In the genomic region with DNA sequence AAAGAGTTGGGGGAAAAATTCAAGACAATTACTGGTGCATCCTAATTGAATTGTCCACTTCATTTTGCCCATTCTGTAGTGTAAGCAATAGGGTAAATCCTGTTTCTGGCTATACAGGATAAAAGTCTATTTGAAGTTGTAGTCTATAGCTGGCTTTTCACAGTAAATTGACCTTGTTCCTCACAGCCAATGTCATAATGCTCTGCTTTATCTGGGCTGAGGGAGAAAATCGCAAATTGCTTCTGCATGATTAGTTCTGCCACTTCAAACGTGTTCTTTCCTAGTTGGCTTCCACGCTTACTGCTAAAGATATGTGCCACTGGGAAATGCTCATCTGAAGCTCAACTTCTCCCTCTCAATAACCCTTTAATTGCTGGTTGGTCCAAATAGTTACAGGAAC, we compare ENCODE assay signal across 26 mouse cellular contexts.
A peak's percentile ranks its signal among the peaks of the same experiment; 100 is the strongest.
DNase-seq lines count a peak whose midpoint lies in the region; ATAC-seq and TF ChIP-seq lines count a peak whose summit lies in the region.
"Had no signal": no experiment of that assay in that cellular context is flagged by ENCODE, and none has a peak within 500 bp of the region (broad histone marks: within the 10 kb centered on the region; RNA-seq: fewer than 3 reads in every experiment).

No protein-coding gene starts in this region.

- H3K27me3 ChIP-seq in forebrain, embryonic 11.5 days (ENCODE audit: control insufficient read depth, insufficient read depth, low read length), result peaks cover 5% of the 10 kb centered on the region; the same call in 1 of the 2 replicates
- peaks cover 80% of the 10 kb centered on the region for H3K27me3 ChIP-seq in forebrain, embryonic 10.5 days (ENCODE audit: poor library complexity, severe bottlenecking)
- H3K27me3 ChIP-seq in midbrain, postnatal 0 days (ENCODE audit: insufficient read depth, low read length), result 0 out of 2 replicates have a peak, but pooled peaks cover 4% of the 10 kb centered on the region
- H3K27me3 ChIP-seq: intestine, embryonic 15.5 days; limb, embryonic 15.5 days; liver, embryonic 13.5 days had no signal

- no peak overlapping the region for H3K9ac ChIP-seq in forebrain, embryonic 11.5 days (ENCODE audit: low read length)
- H3K9ac ChIP-seq in midbrain, postnatal 0 days (replicated peaks; ENCODE audit: low read length, poor library complexity, severe bottlenecking), result no peak overlapping the region
- H3K9ac ChIP-seq: forebrain, postnatal 0 days; intestine, embryonic 15.5 days; limb, embryonic 15.5 days; liver, embryonic 13.5 days had no signal

- no peak for DNase-seq in forebrain, embryonic 11.5 days (ENCODE audit: low spot score)
- DNase-seq in forebrain, embryonic 10.5 days (ENCODE audit: extremely low spot score, low spot score), result no peak
- peak; percentile 2 for DNase-seq in brain, adult 2 months (ENCODE audit: low read depth, low spot score)
- peak; percentile 19 for DNase-seq in embryo, embryonic 11 days
- peak; percentile 12 for DNase-seq in midbrain, postnatal 0 days (ENCODE audit: low spot score)
- no peak for DNase-seq in layer of hippocampus, postnatal 25 days (ENCODE audit: extremely low spot score in 1 of 2, low spot score in 1 of 2)
- DNase-seq in Muller cell, postnatal 12 days (ENCODE audit: inconsistent ontology term), result no peak
- DNase-seq: adrenal gland, postnatal 14 days; cerebellum, adult 18-20 months; cerebellum, postnatal 10 days; forebrain, postnatal 0 days; heart, adult 2 months; heart, postnatal 14 days; kidney, adult 8-10 months; liver, embryonic 13.5 days; lung, adult 18-20 months; right cerebral cortex, postnatal 14 days; thymus, postnatal 4 days had no signal

- ATAC-seq in forebrain, embryonic 11.5 days (replicated peaks; ENCODE audit: low FRiP score), result peak; percentile 60
- ATAC-seq in midbrain, postnatal 0 days (ENCODE audit: low FRiP score), result 0 out of 2 replicates have a peak, but pooled peaks have one; percentile 31
- ATAC-seq: forebrain, postnatal 0 days; hindbrain, embryonic 16.5 days; intestine, embryonic 15.5 days; lung, postnatal 0 days had no signal

- H3K27ac ChIP-seq in forebrain, embryonic 11.5 days (ENCODE audit: low read depth, low read length), result no peak overlapping the region
- no peak overlapping the region for H3K27ac ChIP-seq in forebrain, embryonic 10.5 days
- H3K27ac ChIP-seq in midbrain, postnatal 0 days (ENCODE audit: low read depth, low read length), result no peak overlapping the region
- H3K27ac ChIP-seq: heart, adult 2 months; hindbrain, embryonic 10.5 days; intestine, embryonic 15.5 days; kidney, postnatal 0 days; limb, embryonic 10.5 days; limb, embryonic 15.5 days; liver, embryonic 13.5 days; macrophage had no signal

- no peaks in the 10 kb centered on the region for H3K9me3 ChIP-seq in forebrain, embryonic 11.5 days (ENCODE audit: control insufficient read depth, low read length)
- H3K9me3 ChIP-seq in forebrain, embryonic 10.5 days, result no peaks in the 10 kb centered on the region
- no peaks in the 10 kb centered on the region for H3K9me3 ChIP-seq in midbrain, postnatal 0 days (ENCODE audit: low read length)
- H3K9me3 ChIP-seq: hindbrain, embryonic 10.5 days; intestine, embryonic 15.5 days; limb, embryonic 10.5 days; limb, embryonic 15.5 days; liver, embryonic 13.5 days had no signal

- no peak for TF ChIP-seq CTCF in midbrain, postnatal 0 days (IDR thresholded peaks at IDR 0.05)

- no peaks in the 10 kb centered on the region for H3K4me1 ChIP-seq in forebrain, embryonic 11.5 days (replicated peaks; ENCODE audit: control insufficient read depth, insufficient read depth, low read length)
- peaks cover 18% of the 10 kb centered on the region for H3K4me1 ChIP-seq in forebrain, embryonic 10.5 days
- H3K4me1 ChIP-seq in midbrain, postnatal 0 days (ENCODE audit: insufficient read depth, low read length), result no peaks in the 10 kb centered on the region
- H3K4me1 ChIP-seq: intestine, embryonic 15.5 days; limb, embryonic 10.5 days; limb, embryonic 15.5 days; liver, embryonic 13.5 days had no signal

- WGBS in forebrain, embryonic 11.5 days, result 8% methylated on average over 3 of the region's 3 CpGs
- 14% methylated on average over 3 of the region's 3 CpGs for WGBS in forebrain, embryonic 10.5 days
- WGBS in midbrain, postnatal 0 days, result 7% methylated on average over 3 of the region's 3 CpGs

- H3K4me2 ChIP-seq in forebrain, embryonic 11.5 days (ENCODE audit: low read depth, low read length, severe bottlenecking), result no peak overlapping the region
- H3K4me2 ChIP-seq in midbrain, postnatal 0 days (ENCODE audit: low read depth, low read length, poor library complexity, severe bottlenecking), result no peak overlapping the region
- H3K4me2 ChIP-seq: intestine, embryonic 15.5 days; limb, embryonic 15.5 days; liver, embryonic 13.5 days had no signal

- no peak overlapping the region for H3K4me3 ChIP-seq in forebrain, embryonic 11.5 days (ENCODE audit: low read depth, low read length)
- no peak overlapping the region for H3K4me3 ChIP-seq in forebrain, embryonic 10.5 days
- no peak overlapping the region for H3K4me3 ChIP-seq in midbrain, postnatal 0 days (ENCODE audit: low read depth, low read length)
- H3K4me3 ChIP-seq: heart, adult 2 months; hindbrain, embryonic 10.5 days; intestine, embryonic 15.5 days; limb, embryonic 10.5 days; limb, embryonic 15.5 days; liver, embryonic 13.5 days had no signal

- no peaks in the 10 kb centered on the region for H3K36me3 ChIP-seq in forebrain, embryonic 11.5 days (ENCODE audit: control insufficient read depth, insufficient read depth, low read length)
- no peaks in the 10 kb centered on the region for H3K36me3 ChIP-seq in forebrain, embryonic 10.5 days (replicated peaks)
- H3K36me3 ChIP-seq in midbrain, postnatal 0 days (ENCODE audit: insufficient read depth, low read length), result no peaks in the 10 kb centered on the region
- H3K36me3 ChIP-seq: hindbrain, embryonic 10.5 days; intestine, embryonic 15.5 days; limb, embryonic 10.5 days; limb, embryonic 15.5 days; liver, embryonic 13.5 days had no signal

Comparison
In these comparisons a context has a peak if more than half of its experiments do, and no peak if none do; other contexts are left out.
1. DNase-seq: peak in brain, adult 2 months (single experiment), embryo, embryonic 11 days (single experiment) and midbrain, postnatal 0 days (single experiment); none in forebrain, embryonic 11.5 days (single experiment), forebrain, embryonic 10.5 days (single experiment), layer of hippocampus, postnatal 25 days (0 of 2) and Muller cell, postnatal 12 days (single experiment).